Mouse (Mus musculus): ENCODE measurements around the gene Osbpl3. TPM values are rescaled to one million over a fixed set of nuclear protein-coding genes. Genes with fewer than 3 reads are reported as not detected.
A peak's percentile ranks its signal among the peaks of the same experiment; 100 is the strongest.

Gene Osbpl3
- total and polyA plus RNA-seq, 3 experiments = 12.8 to 26.5 (median 25.4) TPM

- no peak overlapping the region for H3K9ac ChIP-seq (ENCODE audit: low read depth, low read length)
- H3K4me1 ChIP-seq (ENCODE audit: control insufficient read depth, insufficient read depth, low read length) = no peaks in the 10 kb centered on the region; the same call in 1 of the 2 replicates
- no peak overlapping the region for H3K4me3 ChIP-seq
- TF ChIP-seq EP300 (IDR thresholded peaks at IDR 0.05; ENCODE audit: insufficient read depth, low read depth, low read length) (no peak), CTCF (IDR thresholded peaks at IDR 0.05) (no peak), POLR2A (IDR thresholded peaks at IDR 0.05; ENCODE audit: insufficient read depth, low read depth, low read length) (no peak)
- no peak for DNase-seq
- 47% methylated on average over 5 of the region's 5 CpGs for WGBS
- no peaks in the 10 kb centered on the region; the same call in 1 of the 2 replicates for H3K79me2 ChIP-seq (replicated peaks; ENCODE audit: control insufficient read depth, insufficient read depth, low read length)
- H3K27ac ChIP-seq = no peak overlapping the region
- no peaks in the 10 kb centered on the region for H3K36me3 ChIP-seq (ENCODE audit: control insufficient read depth, insufficient read depth, low read length)
- H3K27me3 ChIP-seq (ENCODE audit: control insufficient read depth, insufficient read depth, low read length) = no peaks in the 10 kb centered on the region
- intact Hi-C loops (cut with DNase I) = no loop called here
These were observed 65.7 kb downstream of the Osbpl3 start for GRCm38 (mm10) chr6:50390313-50390712.

DNA sequence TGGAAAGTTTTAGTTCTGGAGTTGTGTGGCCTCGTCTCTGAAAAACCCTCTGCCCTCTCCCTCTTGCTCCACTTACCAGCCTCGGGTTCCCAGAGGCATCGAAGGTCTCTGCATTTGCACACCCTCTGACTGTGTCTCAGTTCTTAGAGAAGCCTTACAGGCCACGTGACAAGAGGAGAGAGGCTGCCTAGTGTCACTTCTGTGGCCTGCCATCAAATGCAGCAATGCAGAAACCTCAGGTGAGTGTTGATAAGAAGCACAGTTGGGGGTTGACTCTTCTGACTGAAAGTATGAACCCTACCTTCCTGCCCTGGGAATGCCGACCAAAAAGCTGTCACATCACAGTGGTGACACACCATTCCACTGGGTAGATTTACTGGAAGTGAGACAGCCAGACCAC lies 68.4 kb downstream of the Osbpl3 start:
- no peak for DNase-seq
- Histone ChIP-seq H3K27me3 (ENCODE audit: control insufficient read depth, insufficient read depth, low read length) (no peaks in the 10 kb centered on the region), H3K4me1 (ENCODE audit: control insufficient read depth, insufficient read depth, low read length) (peaks cover 1% of the 10 kb centered on the region; the same call in 1 of the 2 replicates), H3K36me3 (ENCODE audit: control insufficient read depth, insufficient read depth, low read length) (no peaks in the 10 kb centered on the region), H3K9ac (ENCODE audit: low read depth, low read length) (no peak overlapping the region), H3K79me2 (replicated peaks; ENCODE audit: control insufficient read depth, insufficient read depth, low read length) (no peaks in the 10 kb centered on the region; the same call in 1 of the 2 replicates), H3K27ac (no peak overlapping the region; the same call in 1 of the 2 replicates), H3K4me3 (no peak overlapping the region)
- TF ChIP-seq EP300 (IDR thresholded peaks at IDR 0.05; ENCODE audit: insufficient read depth, low read depth, low read length) = no peak
- no peak for TF ChIP-seq CTCF (IDR thresholded peaks at IDR 0.05)
- TF ChIP-seq POLR2A (IDR thresholded peaks at IDR 0.05; ENCODE audit: insufficient read depth, low read depth, low read length) = no peak
- intact Hi-C loops (cut with DNase I) = no loop called here
- 54% methylated on average over 5 of the region's 5 CpGs for WGBS

DNA sequence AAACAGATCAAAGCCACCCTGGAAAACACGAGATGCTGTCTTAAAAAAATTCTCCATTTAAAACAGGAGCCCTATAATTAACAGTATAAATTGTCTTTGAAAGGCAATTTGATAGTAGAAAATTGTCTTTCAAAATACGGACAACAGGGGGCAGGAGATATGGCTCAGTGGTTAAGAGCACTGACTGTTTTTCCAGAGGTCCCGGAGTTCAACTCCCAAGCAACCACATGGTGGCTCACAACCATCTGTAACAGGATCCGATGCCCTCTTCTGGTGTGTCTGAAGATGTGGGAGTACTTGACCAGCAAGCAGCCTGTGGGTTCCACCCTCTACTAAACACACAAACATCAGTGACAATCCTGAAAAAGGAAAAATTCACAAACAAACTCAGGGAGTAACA lies 69.5 kb downstream of the Osbpl3 start:
- Histone ChIP-seq H3K36me3 (ENCODE audit: control insufficient read depth, insufficient read depth, low read length) (no peaks in the 10 kb centered on the region), H3K4me3 (no peak overlapping the region), H3K79me2 (replicated peaks; ENCODE audit: control insufficient read depth, insufficient read depth, low read length) (no peaks in the 10 kb centered on the region), H3K4me1 (ENCODE audit: control insufficient read depth, insufficient read depth, low read length) (peaks cover 1% of the 10 kb centered on the region; the same call in 1 of the 2 replicates), H3K9ac (ENCODE audit: low read depth, low read length) (no peak overlapping the region), H3K27ac (no peak overlapping the region), H3K27me3 (ENCODE audit: control insufficient read depth, insufficient read depth, low read length) (no peaks in the 10 kb centered on the region)
- TF ChIP-seq POLR2A (IDR thresholded peaks at IDR 0.05; ENCODE audit: insufficient read depth, low read depth, low read length) (no peak), CTCF (IDR thresholded peaks at IDR 0.05) (peak; percentile 36)
- WGBS = 86% methylated on average over 4 of the region's 4 CpGs
- intact Hi-C loops (cut with DNase I) = no loop called here
- DNase-seq = no peak

GRCm38 (mm10) chr6:50385451-50386013 lies 70.5 kb downstream of the Osbpl3 start:
- H3K4me1 ChIP-seq (ENCODE audit: control insufficient read depth, insufficient read depth, low read length) = peaks cover 1% of the 10 kb centered on the region; the same call in 1 of the 2 replicates
- no peaks in the 10 kb centered on the region for H3K27me3 ChIP-seq (ENCODE audit: control insufficient read depth, insufficient read depth, low read length)
- no peaks in the 10 kb centered on the region for H3K36me3 ChIP-seq (ENCODE audit: control insufficient read depth, insufficient read depth, low read length)
- intact Hi-C loops (cut with DNase I) = no loop called here
- 74% methylated on average over 8 of the region's 8 CpGs for WGBS
- no peak for DNase-seq
- no peak overlapping the region for H3K4me3 ChIP-seq
- no peak overlapping the region for H3K9ac ChIP-seq (ENCODE audit: low read depth, low read length)
- no peak overlapping the region for H3K27ac ChIP-seq
- TF ChIP-seq CTCF (IDR thresholded peaks at IDR 0.05) (no peak), EP300 (IDR thresholded peaks at IDR 0.05; ENCODE audit: insufficient read depth, low read depth, low read length) (no peak), POLR2A (IDR thresholded peaks at IDR 0.05; ENCODE audit: insufficient read depth, low read depth, low read length) (no peak)
- H3K79me2 ChIP-seq (replicated peaks; ENCODE audit: control insufficient read depth, insufficient read depth, low read length) = no peaks in the 10 kb centered on the region

DNA sequence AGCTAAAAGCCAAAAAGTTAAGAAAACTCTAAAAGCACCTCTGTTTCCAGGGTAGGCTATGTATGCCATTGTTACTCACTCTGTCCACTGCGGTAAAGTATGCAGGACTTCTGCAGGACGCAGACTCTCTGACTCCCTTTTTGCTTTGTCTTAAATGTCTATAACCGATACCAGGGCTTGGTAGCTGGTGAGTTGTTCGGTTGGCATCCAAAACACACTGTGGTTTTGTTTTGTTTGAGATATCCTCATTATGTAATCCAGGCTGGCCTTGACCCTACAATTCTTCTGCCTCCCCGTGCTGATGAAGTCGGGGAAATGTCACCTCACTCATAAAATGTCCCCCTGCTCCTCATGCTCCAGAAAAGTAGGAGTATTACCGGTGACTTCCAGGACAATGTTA lies 73.3 kb downstream of the Osbpl3 start:
- Histone ChIP-seq H3K27me3 (ENCODE audit: control insufficient read depth, insufficient read depth, low read length) (no peaks in the 10 kb centered on the region), H3K27ac (no peak overlapping the region; the same call in 1 of the 2 replicates), H3K4me3 (no peak overlapping the region), H3K9ac (ENCODE audit: low read depth, low read length) (no peak overlapping the region), H3K79me2 (replicated peaks; ENCODE audit: control insufficient read depth, insufficient read depth, low read length) (no peaks in the 10 kb centered on the region), H3K36me3 (ENCODE audit: control insufficient read depth, insufficient read depth, low read length) (no peaks in the 10 kb centered on the region), H3K4me1 (ENCODE audit: control insufficient read depth, insufficient read depth, low read length) (peaks cover 6% of the 10 kb centered on the region)
- DNase-seq = no peak
- no peak for TF ChIP-seq EP300 (IDR thresholded peaks at IDR 0.05; ENCODE audit: insufficient read depth, low read depth, low read length)
- TF ChIP-seq POLR2A (IDR thresholded peaks at IDR 0.05; ENCODE audit: insufficient read depth, low read depth, low read length) = no peak
- TF ChIP-seq CTCF (IDR thresholded peaks at IDR 0.05) = no peak
- 69% methylated on average over 7 of the region's 7 CpGs for WGBS
- intact Hi-C loops (cut with DNase I) = no loop called here

- no peak for TF ChIP-seq CTCF (IDR thresholded peaks at IDR 0.05)
- no peak for TF ChIP-seq EP300 (IDR thresholded peaks at IDR 0.05; ENCODE audit: insufficient read depth, low read depth, low read length)
- TF ChIP-seq POLR2A (IDR thresholded peaks at IDR 0.05; ENCODE audit: insufficient read depth, low read depth, low read length) = no peak
- no peaks in the 10 kb centered on the region for H3K36me3 ChIP-seq (ENCODE audit: control insufficient read depth, insufficient read depth, low read length)
- peaks cover 6% of the 10 kb centered on the region for H3K4me1 ChIP-seq (ENCODE audit: control insufficient read depth, insufficient read depth, low read length)
- 0 out of 2 replicates have a peak overlapping the region, but pooled peaks have one; percentile 15 for H3K9ac ChIP-seq (ENCODE audit: low read depth, low read length)
- peak overlapping the region; percentile 34 for H3K4me3 ChIP-seq
- DNase-seq = no peak
- intact Hi-C loops (cut with DNase I) = no loop called here
- WGBS = 44% methylated on average over 8 of the region's 8 CpGs
- no peaks in the 10 kb centered on the region for H3K27me3 ChIP-seq (ENCODE audit: control insufficient read depth, insufficient read depth, low read length)
- H3K27ac ChIP-seq = peak overlapping the region; percentile 64
- no peaks in the 10 kb centered on the region for H3K79me2 ChIP-seq (replicated peaks; ENCODE audit: control insufficient read depth, insufficient read depth, low read length)
These were observed 73.8 kb downstream of the Osbpl3 start for GRCm38 (mm10) chr6:50382196-50382595.
